Mouse (Mus musculus) cerebral cortex, adult 2 months (tissue): Measurements from ENCODE around the gene Rab11fip3.

ENCODE experiments used
- WGBS: fragments of 180-500 bp; shearing (Covaris S2); methylation state at CpG from one replicate; pipeline ENCODE4 v1.1.7; 2018; 5-methylcytosine and 5-hydroxymethylcytosine counted together

Gene Rab11fip3

GRCm38 (mm10) chr17:25955736-25956135 is 113.6 kb downstream of the Rab11fip3 start:
- 52% methylated on average over 3 of the region's 3 CpGs for whole genome bisulfite sequencing

GRCm38 (mm10) chr17:25954671-25955070 is 114.7 kb downstream of the Rab11fip3 start:
- WGBS, result 84% methylated on average over 2 of the region's 2 CpGs

- 71% methylated on average over 5 of the region's 5 CpGs for WGBS
Measured at GRCm38 (mm10) chr17:25953161-25953560, 116.2 kb downstream of the Rab11fip3 start.

- WGBS, result 4% methylated on average over 58 of the region's 58 CpGs
Measured at GRCm38 (mm10) chr17:25951803-25952623, 117.3 kb downstream of the Rab11fip3 start, which contains the start of gene A930017K11Rik. A930017K11Rik (minus strand) TSS chr17:25952565.

- under 1% methylated on average over 33 of the region's 33 CpGs for WGBS
Measured at GRCm38 (mm10) chr17:25951225-25951802, 118.0 kb downstream of the Rab11fip3 start.

- 7% methylated on average over 3 of the region's 3 CpGs for WGBS
Measured at GRCm38 (mm10) chr17:25950706-25951105, 118.6 kb downstream of the Rab11fip3 start.

- WGBS, result 84% methylated on average over 5 of the region's 5 CpGs
Measured at GRCm38 (mm10) chr17:25949981-25950380, 119.4 kb downstream of the Rab11fip3 start.

GRCm38 (mm10) chr17:25948051-25948450 is 121.3 kb downstream of the Rab11fip3 start:
- 80% methylated on average over 8 of the region's 8 CpGs for WGBS

GRCm38 (mm10) chr17:25947576-25947975 is 121.8 kb downstream of the Rab11fip3 start:
- WGBS, result 84% methylated on average over 4 of the region's 4 CpGs

GRCm38 (mm10) chr17:25946891-25947290 is 122.5 kb downstream of the Rab11fip3 start:
- WGBS, result 88% methylated on average over 8 of the region's 8 CpGs

GRCm38 (mm10) chr17:25946349-25946748 is 123.0 kb downstream of the Rab11fip3 start:
- WGBS, result 85% methylated on average over 7 of the region's 7 CpGs

GRCm38 (mm10) chr17:25945517-25946155 is 123.7 kb downstream of the Rab11fip3 start:
- 58% methylated on average over 9 of the region's 9 CpGs for WGBS

- 51% methylated on average over 6 of the region's 6 CpGs for WGBS
Measured at GRCm38 (mm10) chr17:25944366-25945163, 124.8 kb downstream of the Rab11fip3 start, which contains the start of the genes Pigq and Nhlrc4. Pigq (minus strand) TSS chr17:25944936. Nhlrc4 (minus strand) TSS chr17:25944961.

GRCm38 (mm10) chr17:25943769-25944168 is 125.6 kb downstream of the Rab11fip3 start:
- 71% methylated on average over 9 of the region's 9 CpGs for WGBS

GRCm38 (mm10) chr17:25943221-25943620 is 126.1 kb downstream of the Rab11fip3 start:
- 84% methylated on average over 3 of the region's 3 CpGs for WGBS

- WGBS, result 82% methylated on average over 2 of the region's 2 CpGs
Measured at GRCm38 (mm10) chr17:25942597-25943151, 126.7 kb downstream of the Rab11fip3 start.

GRCm38 (mm10) chr17:25941511-25942241 is 127.7 kb downstream of the Rab11fip3 start:
- WGBS, result 2% methylated on average over 54 of the region's 54 CpGs
